Mouse (Mus musculus) bone marrow, adult 2 months (tissue): ENCODE data around the gene Naglu.

Experiments
- CTCF ChIP-seq: fragments of 200-500 bp; IDR thresholded peaks from 2 replicates; pipeline ENCODE4 v1.5.1; 2011; ENCODE audit warnings: low read length, control low read depth; ENCODE audit not compliant: control insufficient read depth, insufficient read depth
- POLR2A ChIP-seq: fragments of 200-500 bp; IDR thresholded peaks from 2 replicates; pipeline ENCODE4 v1.6.1; 2011; ENCODE audit warnings: low read depth, mild to moderate bottlenecking, control low read depth, low read length, borderline replicate concordance; ENCODE audit not compliant: control insufficient read depth

GRCm38 (mm10) chr11:101055418-101055817, 14.4 kb upstream of the Naglu start:
- TF ChIP-seq CTCF (no peak), POLR2A (no peak)
